Comparison of ENCODE assay signal across 8 mouse cellular contexts in genomic region chr11:117076576-117077196, GRCm38 (mm10). TPM values are rescaled to one million over a fixed set of nuclear protein-coding genes. Genes with fewer than 3 reads are reported as not detected.
DNase-seq lines count a peak whose midpoint lies in the region; ATAC-seq and TF ChIP-seq lines count a peak whose summit lies in the region.

No protein-coding gene starts in this region.

- H3K4me1 ChIP-seq in embryonic facial prominence, embryonic 10.5 days, result peaks cover 39% of the 10 kb centered on the region
- peaks cover 19% of the 10 kb centered on the region for H3K4me1 ChIP-seq in limb, embryonic 14.5 days (ENCODE audit: control insufficient read depth, insufficient read depth, low read length)
- H3K4me1 ChIP-seq in midbrain, embryonic 16.5 days (ENCODE audit: control insufficient read depth, insufficient read depth, low read length), result peaks cover 19% of the 10 kb centered on the region
- peaks cover 7% of the 10 kb centered on the region; the same call in 1 of the 2 replicates for H3K4me1 ChIP-seq in spleen, adult 2 months (ENCODE audit: control insufficient read depth, insufficient read depth, insufficient read length)

- H3K4me3 ChIP-seq in embryonic facial prominence, embryonic 10.5 days, result peak overlapping the region; percentile 90
- peak overlapping the region; percentile 86 for H3K4me3 ChIP-seq in limb, embryonic 14.5 days (replicated peaks; ENCODE audit: low read length)
- peak overlapping the region; percentile 81 for H3K4me3 ChIP-seq in midbrain, embryonic 16.5 days (ENCODE audit: low read depth, low read length)
- peak overlapping the region; percentile 71 for H3K4me3 ChIP-seq in spleen, adult 2 months (ENCODE audit: extremely low read depth, insufficient read depth, insufficient read length)

- peaks cover 4% of the 10 kb centered on the region for H3K27me3 ChIP-seq in embryonic facial prominence, embryonic 10.5 days (replicated peaks; ENCODE audit: low read depth, poor library complexity, severe bottlenecking)
- no peaks in the 10 kb centered on the region for H3K27me3 ChIP-seq in limb, embryonic 14.5 days (ENCODE audit: control insufficient read depth, insufficient read depth, low read length)
- H3K27me3 ChIP-seq in midbrain, embryonic 16.5 days (ENCODE audit: control insufficient read depth, insufficient read depth, low read depth, low read length), result no peaks in the 10 kb centered on the region
- H3K27me3 ChIP-seq in spleen, adult 2 months (ENCODE audit: control insufficient read depth, insufficient read depth, low read length), result no peaks in the 10 kb centered on the region

- peaks cover 38% of the 10 kb centered on the region for H3K36me3 ChIP-seq in embryonic facial prominence, embryonic 10.5 days (replicated peaks)
- peaks cover 32% of the 10 kb centered on the region for H3K36me3 ChIP-seq in limb, embryonic 14.5 days (ENCODE audit: control insufficient read depth, insufficient read depth, low read length)
- H3K36me3 ChIP-seq in midbrain, embryonic 16.5 days (ENCODE audit: control insufficient read depth, insufficient read depth, low read length), result peaks cover 15% of the 10 kb centered on the region
- H3K36me3 ChIP-seq in spleen, adult 2 months (ENCODE audit: control insufficient read depth, insufficient read depth, low read length), result peaks cover 17% of the 10 kb centered on the region

- TF ChIP-seq POLR2A in limb, embryonic 14.5 days (IDR thresholded peaks at IDR 0.05; ENCODE audit: borderline replicate concordance, extremely low read depth, insufficient read depth, insufficient read length), result no peak
- peak; percentile 53 for TF ChIP-seq POLR2A in spleen, adult 2 months (IDR thresholded peaks at IDR 0.05; ENCODE audit: low read depth, low read length)

- no peak for TF ChIP-seq CTCF in spleen, adult 2 months (IDR thresholded peaks at IDR 0.05; ENCODE audit: extremely low read depth, insufficient read depth, insufficient read length, insufficient replicate concordance)

- WGBS in embryonic facial prominence, embryonic 10.5 days, result under 1% methylated on average over 54 of the region's 54 CpGs
- WGBS in limb, embryonic 14.5 days, result under 1% methylated on average over 54 of the region's 54 CpGs
- under 1% methylated on average over 54 of the region's 54 CpGs for WGBS in midbrain, embryonic 16.5 days
- WGBS in spleen, adult 2 months, result under 1% methylated on average over 53 of the region's 54 CpGs

- H3K9ac ChIP-seq in limb, embryonic 14.5 days (ENCODE audit: low read depth, low read length, severe bottlenecking), result peak overlapping the region; percentile 85
- H3K9ac ChIP-seq in midbrain, embryonic 16.5 days (ENCODE audit: low read depth, low read length), result peak overlapping the region; percentile 93

- H3K4me2 ChIP-seq in limb, embryonic 14.5 days (replicated peaks; ENCODE audit: low read depth, low read length, severe bottlenecking), result peak overlapping the region; percentile 94
- H3K4me2 ChIP-seq in midbrain, embryonic 16.5 days (ENCODE audit: low read length), result peak overlapping the region; percentile 81

- ATAC-seq in granulocyte monocyte progenitor cell, adult 5-6 weeks (replicated peaks; ENCODE audit: poor library complexity, severe bottlenecking), result peak; percentile 74
- ATAC-seq in limb, embryonic 14.5 days (ENCODE audit: low FRiP score, low read depth), result peak; percentile 68
- ATAC-seq in midbrain, embryonic 16.5 days, result peak; percentile 86

- DNase-seq in 3134 (ENCODE audit: extremely low read depth, insufficient read length, low spot score), result peak; percentile 86
- peak; percentile 91 for DNase-seq in adrenal gland, postnatal 10 days
- peak; percentile 90 for DNase-seq in embryonic facial prominence, embryonic 10.5 days (ENCODE audit: low spot score)
- peak; percentile 83 for DNase-seq in kidney, adult 11 months
- peak; percentile 90 for DNase-seq in limb, embryonic 14.5 days (ENCODE audit: low spot score)
- peak; percentile 77 to 88 for DNase-seq in spleen, adult 2 months (ENCODE audit: low read depth in 1 of 2, low spot score in 2 of 2)

- peak overlapping the region; percentile 93 for H3K27ac ChIP-seq in embryonic facial prominence, embryonic 10.5 days (replicated peaks)
- peak overlapping the region; percentile 74 for H3K27ac ChIP-seq in limb, embryonic 14.5 days (replicated peaks; ENCODE audit: low read depth, low read length)
- peak overlapping the region; percentile 81 for H3K27ac ChIP-seq in midbrain, embryonic 16.5 days (ENCODE audit: low read length)
- peak overlapping the region; percentile 74 for H3K27ac ChIP-seq in spleen, adult 2 months (ENCODE audit: insufficient read depth, low read length)

- no peaks in the 10 kb centered on the region for H3K9me3 ChIP-seq in embryonic facial prominence, embryonic 10.5 days
- no peaks in the 10 kb centered on the region for H3K9me3 ChIP-seq in limb, embryonic 14.5 days (ENCODE audit: control insufficient read depth, low read length)
- no peaks in the 10 kb centered on the region for H3K9me3 ChIP-seq in midbrain, embryonic 16.5 days (replicated peaks; ENCODE audit: control insufficient read depth, low read length, poor library complexity, severe bottlenecking)

RNA-seq across cellular contexts. Expression of gene Sec14l1, which starts 38.3 kb away (rescaled TPM):
- total RNA-seq in adrenal gland, postnatal 10 days (2021), result 100 to 1,000 TPM; 101 to 113 TPM
- polyA plus RNA-seq in embryonic facial prominence, embryonic 10.5 days (2016; fragmentation: Nextera tagmentation; extraction: Ambion mirVana), result 50.6 and 51.8 TPM in 2 replicates
- 10.8 and 13.3 TPM in 2 replicates for total RNA-seq in granulocyte monocyte progenitor cell, adult 5-6 weeks (2014; fragmentation: Nextera tagmentation)
- 9.8 and 12.8 TPM in 2 replicates for total RNA-seq in granulocyte monocyte progenitor cell, adult 5-6 weeks (2017)
- polyA plus RNA-seq in limb, embryonic 14.5 days (2012; rRNA removed), result 72.5 and 85.2 TPM in 2 replicates
- polyA plus RNA-seq in limb, embryonic 14.5 days (2014; fragmentation: Nextera tagmentation; extraction: Ambion mirVana), result 38.7 and 40.3 TPM in 2 replicates
- polyA plus RNA-seq in midbrain, embryonic 16.5 days (2015; fragmentation: Nextera tagmentation; extraction: Ambion mirVana), result 60.7 and 63.4 TPM in 2 replicates
- polyA plus RNA-seq in spleen, adult 2 months (2012; rRNA removed), result 30.1 and 32.9 TPM in 2 replicates

Comparison
In these comparisons a context has a peak if more than half of its experiments do, and no peak if none do; other contexts are left out.
1. Peak in every context shown above with its lines: DNase-seq, ATAC-seq, H3K4me3 ChIP-seq and H3K27ac ChIP-seq.